Comparison of ENCODE assay signal across 17 mouse cellular contexts in the genomic region with DNA sequence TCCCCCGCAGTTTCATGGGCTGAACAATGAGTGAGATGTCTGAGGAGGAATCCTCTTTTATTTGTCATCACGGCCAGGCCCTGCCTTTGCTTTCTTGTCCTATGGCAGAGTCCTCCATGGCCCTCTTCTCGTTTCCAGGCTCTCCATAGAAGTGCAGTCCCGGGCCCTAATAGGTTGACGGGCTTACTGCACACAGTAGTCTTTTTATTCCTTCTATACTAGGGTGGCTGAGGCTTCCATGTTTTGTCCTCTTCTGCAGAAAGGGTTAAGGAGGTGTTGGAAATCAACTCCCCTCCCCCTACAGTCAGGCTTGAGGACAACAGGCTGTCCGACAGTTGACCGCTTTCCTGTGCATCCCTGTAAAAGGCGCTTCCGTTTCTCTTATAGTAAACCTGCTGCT.
"Had no signal": no experiment of that assay in that cellular context is flagged by ENCODE, and none has a peak within 500 bp of the region (broad histone marks: within the 10 kb centered on the region; RNA-seq: fewer than 3 reads in every experiment).

No protein-coding gene starts in this region.

- H3K4me1 ChIP-seq: liver, embryonic 15.5 days; megakaryocyte, embryonic 14.5 days; midbrain, embryonic 15.5 days; neural tube, embryonic 12.5 days; stomach, embryonic 15.5 days had no signal

- H3K9me3 ChIP-seq: liver, embryonic 15.5 days; lung, embryonic 15.5 days; megakaryocyte, embryonic 14.5 days; midbrain, embryonic 15.5 days; neural tube, embryonic 12.5 days; stomach, embryonic 15.5 days had no signal

- H3K27me3 ChIP-seq: liver, embryonic 15.5 days; lung, embryonic 15.5 days; megakaryocyte, embryonic 14.5 days; neural tube, embryonic 12.5 days; stomach, embryonic 15.5 days had no signal

- H3K4me2 ChIP-seq: liver, embryonic 15.5 days; lung, embryonic 15.5 days; midbrain, embryonic 15.5 days; neural tube, embryonic 12.5 days; stomach, embryonic 15.5 days had no signal

- H3K9ac ChIP-seq: liver, embryonic 15.5 days; liver, postnatal 0 days; lung, embryonic 15.5 days; midbrain, embryonic 15.5 days; neural tube, embryonic 12.5 days; stomach, embryonic 15.5 days had no signal

- H3K4me3 ChIP-seq: liver, embryonic 15.5 days; lung, embryonic 15.5 days; megakaryocyte, embryonic 14.5 days; midbrain, embryonic 15.5 days; neural tube, embryonic 12.5 days; stomach, embryonic 15.5 days had no signal

- H3K27ac ChIP-seq: liver, embryonic 15.5 days; lung, embryonic 15.5 days; macrophage; midbrain, embryonic 15.5 days; neural tube, embryonic 12.5 days; stomach, embryonic 15.5 days; stomach, postnatal 0 days had no signal

- DNase-seq: liver, postnatal 0 days; lung, adult 2 months; lung, postnatal 14 days; lung, postnatal 36 days; right cerebral cortex, postnatal 14 days; thymus, adult 2 months; thymus, postnatal 25 days; thymus, postnatal 4 days had no signal

- ATAC-seq: liver, postnatal 0 days; lung, postnatal 0 days; midbrain, embryonic 15.5 days had no signal

- H3K36me3 ChIP-seq: liver, embryonic 15.5 days; midbrain, embryonic 15.5 days; neural tube, embryonic 12.5 days; stomach, embryonic 15.5 days had no signal
